Mouse (Mus musculus) hematopoietic stem cell, adult 5-6 weeks (primary cell): ENCODE results near the gene Spata16. TPM values are rescaled to one million over a fixed set of nuclear protein-coding genes. Genes with fewer than 3 reads are reported as not detected.

Experiments
- ATAC-seq, 2 experiments: fragments of 125-278 bp in 1 of 2; replicated peaks in 1 of 2; 2 replicates each; pipeline ENCODE4 v1.8.0; 2016 to 2017; ENCODE audit warnings: inconsistent platforms in 2 of 2, mild to moderate bottlenecking in 2 of 2, moderate number of reproducible peaks in 2 of 2, low read depth in 1 of 2, moderate TSS enrichment in 1 of 2; ENCODE audit not compliant: low FRiP score in 2 of 2, poor library complexity in 2 of 2, severe bottlenecking in 2 of 2, insufficient read depth in 1 of 2, low TSS enrichment in 1 of 2
- total RNA-seq: library from RNA; stranded (forward); fragments of 172-1452, 232-1000 nt; gene quantifications from 2 replicates; pipeline ENCODE4 v1.2.3, GENCODE M21; 2017

Gene Spata16
- total RNA-seq, 1 experiment from 2014 or later = not detected

DNA sequence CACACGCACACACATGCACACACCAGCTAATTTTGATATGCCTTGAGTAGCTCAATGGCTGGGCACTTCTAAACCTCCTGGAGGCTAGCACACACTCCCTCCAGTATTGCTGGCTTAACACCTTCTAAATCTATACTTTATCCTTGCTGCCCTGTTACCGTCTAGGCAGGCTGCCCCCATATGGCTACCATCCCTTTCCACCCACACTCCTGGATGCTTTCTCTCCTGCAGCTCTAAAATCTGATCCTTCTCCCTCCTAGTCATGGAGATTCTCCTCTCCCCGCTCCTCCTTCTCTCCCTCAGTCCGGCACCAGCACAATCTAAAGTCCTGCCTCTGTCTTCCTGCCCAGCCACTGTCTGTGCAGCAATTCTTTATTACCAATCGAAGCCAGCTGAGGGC, 286.0 kb downstream of the Spata16 start:
- no peak for ATAC-seq

DNA sequence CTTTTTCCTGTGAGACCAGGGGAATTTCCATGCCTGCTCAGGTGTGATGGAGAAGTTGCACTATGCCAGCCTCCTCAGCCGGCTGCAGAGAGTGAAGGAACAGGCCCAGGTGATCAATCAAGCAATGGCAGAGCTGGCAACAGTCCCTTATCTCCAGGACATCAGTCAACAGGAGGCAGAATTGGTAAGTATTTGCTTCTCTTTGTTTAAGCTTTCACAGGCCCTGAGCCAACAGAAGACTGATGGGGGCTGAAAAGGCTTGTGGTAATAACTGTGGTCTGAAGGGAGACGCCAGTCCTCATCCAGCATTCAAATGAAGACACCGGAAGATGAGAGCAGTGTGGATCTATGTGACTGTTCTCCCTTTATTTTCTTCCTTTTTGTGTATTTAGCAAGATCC, 286.8 kb downstream of the Spata16 start:
- no peak for ATAC-seq

DNA sequence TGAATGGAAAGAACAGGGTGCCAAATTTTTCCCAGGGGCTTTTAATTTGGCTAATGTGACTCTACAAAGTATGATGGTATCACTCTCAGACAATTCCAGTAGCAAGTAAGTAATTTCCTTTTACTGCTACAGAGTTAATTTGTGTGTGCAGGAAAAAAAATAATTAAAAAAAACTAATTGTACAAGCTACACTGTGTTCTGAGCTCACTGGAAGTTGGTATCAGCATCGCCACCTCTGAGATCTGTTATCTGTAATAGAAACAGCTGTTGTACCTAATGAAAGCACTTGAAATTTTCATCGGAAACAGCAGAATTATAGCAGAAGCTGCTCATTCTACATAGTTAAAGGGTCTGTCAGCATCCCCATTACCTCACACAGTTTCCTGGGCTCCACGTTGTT, 295.7 kb downstream of the Spata16 start:
- no peak for ATAC-seq

DNA sequence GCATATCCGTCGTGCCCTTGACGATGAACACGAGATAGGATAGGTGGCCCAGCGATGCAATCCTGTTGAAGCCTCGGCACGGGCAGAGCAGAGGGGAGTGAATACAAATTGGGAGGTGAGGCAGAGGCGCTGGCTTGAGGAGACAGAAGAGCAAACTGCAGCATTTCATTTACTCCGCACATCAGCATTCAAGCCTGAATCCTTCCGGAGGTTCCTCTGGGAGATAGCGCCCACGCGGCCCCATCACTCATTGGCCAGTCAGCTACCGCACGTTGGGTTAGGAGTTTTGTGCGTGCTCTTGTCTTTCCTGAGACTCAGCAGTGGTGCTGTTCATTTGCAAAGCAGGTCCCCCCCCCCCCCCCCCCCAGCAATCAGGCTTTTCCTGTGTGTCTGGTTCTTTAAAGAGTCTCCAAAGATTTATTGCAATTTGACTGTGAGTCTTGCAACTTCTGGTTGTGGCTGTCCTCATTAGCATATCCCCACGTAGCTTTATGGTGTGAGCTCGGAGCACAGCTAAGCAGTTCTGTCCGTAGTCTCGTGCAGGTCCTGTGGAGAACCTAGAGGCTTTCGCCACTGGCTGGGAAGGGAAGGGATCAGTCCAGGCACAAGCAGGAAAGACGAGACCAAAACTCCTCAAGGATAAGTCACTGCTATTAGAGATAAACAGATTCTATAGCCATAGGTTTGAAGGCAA, 299.6 kb downstream of the Spata16 start:
- no peak for ATAC-seq

DNA sequence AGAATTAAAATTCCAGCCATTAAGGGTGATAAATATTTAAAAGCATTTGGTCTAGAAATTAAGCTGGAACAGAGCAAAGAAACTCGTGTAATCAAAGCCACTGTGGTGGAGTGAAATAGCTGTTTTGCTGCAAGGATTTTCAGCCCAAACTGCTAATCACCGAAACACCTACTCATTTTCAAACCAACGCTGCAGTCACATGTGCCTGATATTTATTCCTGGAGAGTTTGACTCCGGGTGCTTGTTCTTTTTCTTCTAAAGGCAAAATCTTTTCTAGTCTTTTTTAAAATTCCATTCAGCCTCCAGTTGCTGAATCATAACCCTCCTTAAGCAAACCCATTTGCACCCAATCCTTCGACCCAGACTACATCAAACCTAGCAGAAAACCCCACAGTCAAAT, 329.4 kb downstream of the Spata16 start:
- ATAC-seq = no peak

DNA sequence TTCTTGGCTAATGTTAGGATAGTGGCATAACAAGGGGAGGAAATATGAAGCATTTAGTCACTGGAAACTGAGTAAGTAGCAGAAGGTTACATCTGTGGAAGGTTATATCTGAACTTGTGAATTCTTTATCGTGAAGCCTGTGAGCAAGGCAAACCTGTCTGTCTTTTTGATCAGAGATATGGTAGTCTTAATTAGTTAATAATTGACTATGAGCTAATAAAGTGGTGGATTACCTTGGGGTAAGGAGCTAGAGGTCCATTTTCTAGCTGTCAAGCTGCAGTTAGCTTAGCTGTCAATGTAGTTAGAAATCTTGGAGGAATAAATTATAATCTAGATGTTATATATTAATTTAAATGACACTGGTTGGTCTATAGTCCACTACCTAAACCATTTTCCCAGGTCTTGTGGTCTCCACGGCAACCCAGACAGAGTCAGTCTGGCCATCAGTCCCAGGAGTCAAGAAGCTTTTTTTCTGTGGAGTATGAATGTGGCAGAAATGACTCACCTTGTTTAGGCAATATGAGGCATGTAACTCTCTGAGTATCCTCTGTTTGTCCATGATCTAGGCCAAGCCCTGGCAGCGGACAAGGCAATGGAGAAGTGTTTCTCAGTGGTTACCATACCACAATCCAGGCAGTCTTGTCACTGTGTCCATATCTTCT, 331.6 kb downstream of the Spata16 start:
- ATAC-seq = no peak

DNA sequence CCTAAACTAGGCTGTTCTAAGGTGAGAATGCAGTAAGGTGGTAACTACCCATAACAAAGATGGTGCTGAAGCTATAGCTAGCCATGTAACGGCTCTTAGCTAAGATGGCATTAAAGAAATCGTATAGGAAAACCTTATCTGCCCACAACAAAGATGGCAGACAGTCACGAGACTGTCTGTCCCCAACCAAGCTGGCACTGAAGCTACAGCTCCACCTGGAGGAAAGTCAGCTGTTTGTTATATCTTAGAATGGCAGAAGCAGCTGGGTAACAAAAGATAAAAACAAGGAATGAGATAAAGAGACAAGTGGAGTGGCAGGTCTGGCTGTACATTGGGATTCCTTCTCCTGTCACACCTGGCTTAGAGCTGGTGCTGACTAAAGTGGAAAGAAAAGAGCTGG, 333.1 kb downstream of the Spata16 start:
- ATAC-seq = no peak

DNA sequence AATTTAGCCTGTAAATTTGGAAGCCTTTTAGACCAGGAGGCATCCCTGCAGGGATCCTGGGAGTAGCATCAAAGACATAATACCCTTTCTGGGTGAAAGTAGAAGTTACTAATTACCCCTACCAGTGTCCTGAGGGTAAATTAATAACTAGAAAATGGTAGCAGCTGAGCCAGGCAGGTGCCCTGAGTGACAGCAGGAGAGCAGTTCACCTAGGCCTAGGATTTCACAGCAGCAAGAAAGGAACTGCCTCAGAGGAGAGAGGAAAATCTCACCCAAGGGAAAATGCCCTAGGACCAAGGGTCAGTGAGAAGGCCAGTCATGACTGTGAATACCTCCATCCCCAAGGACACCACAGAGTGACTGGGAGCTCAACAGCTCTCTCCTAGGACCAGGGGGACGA, 333.9 kb downstream of the Spata16 start:
- ATAC-seq = no peak

DNA sequence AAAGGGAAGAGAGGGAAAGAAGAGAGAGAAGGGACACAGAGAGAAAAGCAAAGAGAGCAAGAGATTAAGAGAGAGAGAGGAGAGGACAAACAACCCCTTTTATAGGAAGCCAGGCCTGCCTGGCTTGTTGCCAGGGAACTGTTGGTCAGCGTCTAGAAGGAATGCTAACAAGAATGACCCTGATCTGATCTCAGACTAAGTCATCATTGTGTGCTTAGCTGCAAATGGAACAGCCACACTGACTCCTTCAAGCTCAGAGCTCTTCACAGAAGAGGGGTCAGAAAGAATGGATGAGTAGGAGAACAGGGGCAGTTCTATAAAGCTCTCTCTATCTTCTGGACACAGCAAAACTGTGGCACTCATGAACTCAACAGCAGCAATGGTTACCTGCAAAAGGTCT, 334.7 kb downstream of the Spata16 start:
- ATAC-seq = no peak

DNA sequence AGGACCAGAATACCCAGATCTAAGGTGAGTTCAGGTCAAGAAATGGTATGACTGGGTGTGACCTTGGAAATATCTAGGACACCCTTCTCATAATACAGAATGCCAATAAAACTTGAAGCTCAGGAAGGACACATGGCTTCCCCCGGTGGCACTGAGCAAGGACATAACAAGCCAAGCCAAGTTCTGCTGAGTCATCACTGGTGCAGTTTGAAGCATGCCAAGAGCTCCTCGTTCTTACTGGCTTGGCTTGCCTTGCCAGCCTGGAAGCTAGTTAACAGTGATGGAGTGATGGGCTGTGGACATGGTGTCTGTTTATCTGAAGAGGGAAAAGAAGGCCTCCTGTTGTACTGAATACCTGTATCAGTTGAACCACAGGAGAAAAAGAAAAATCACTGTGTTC, 342.2 kb downstream of the Spata16 start:
- ATAC-seq = no peak

DNA sequence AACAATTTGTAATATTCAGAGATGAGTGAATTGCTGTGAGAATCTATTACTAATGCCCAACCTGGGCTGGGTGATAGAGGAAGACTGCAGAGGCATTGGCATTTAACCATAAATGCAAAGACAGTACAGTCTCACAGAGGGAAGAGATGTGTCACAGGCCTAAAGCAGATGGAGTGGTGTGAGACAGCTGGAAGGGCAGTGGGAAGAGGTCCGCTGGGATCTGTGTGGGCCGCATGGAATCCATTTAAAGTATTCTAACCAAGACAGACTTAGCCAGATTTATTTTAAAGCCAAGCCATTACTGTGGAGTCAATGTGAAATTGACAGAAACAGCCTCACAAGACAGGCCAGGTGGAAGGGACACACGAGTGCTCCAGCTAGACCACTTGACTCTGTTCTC, 343.0 kb downstream of the Spata16 start:
- ATAC-seq = no peak

DNA sequence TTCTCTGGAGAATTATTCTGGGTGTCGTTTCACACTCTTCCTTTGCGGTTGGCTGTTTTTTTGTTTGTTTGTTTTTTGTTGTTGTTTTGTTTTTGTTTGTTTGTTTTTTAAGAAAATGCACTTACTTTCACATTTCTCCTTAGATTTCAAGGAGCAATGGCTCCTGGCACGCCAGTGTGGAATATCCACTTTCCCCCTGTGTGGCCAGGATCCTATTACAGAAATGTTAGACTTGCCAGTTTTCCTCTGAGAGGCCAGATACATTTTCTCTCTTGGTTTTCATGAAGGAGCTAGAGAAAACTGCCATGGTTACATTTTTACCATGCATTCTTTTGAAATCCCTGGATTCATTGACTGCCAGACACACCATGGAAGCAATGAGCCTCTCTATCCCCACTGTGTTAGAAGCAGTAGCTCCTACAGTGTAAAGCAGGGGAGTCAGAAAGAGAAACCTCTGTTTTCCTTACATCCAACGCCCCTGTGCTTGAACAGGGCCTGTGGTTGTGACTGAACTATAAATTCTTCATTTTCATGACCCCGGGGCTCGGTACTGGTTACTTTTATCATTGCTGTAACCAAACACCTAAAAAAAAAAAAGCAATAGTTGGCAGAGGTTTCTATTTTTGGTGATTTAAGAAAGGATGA, 344.7 kb downstream of the Spata16 start:
- no peak for ATAC-seq

DNA sequence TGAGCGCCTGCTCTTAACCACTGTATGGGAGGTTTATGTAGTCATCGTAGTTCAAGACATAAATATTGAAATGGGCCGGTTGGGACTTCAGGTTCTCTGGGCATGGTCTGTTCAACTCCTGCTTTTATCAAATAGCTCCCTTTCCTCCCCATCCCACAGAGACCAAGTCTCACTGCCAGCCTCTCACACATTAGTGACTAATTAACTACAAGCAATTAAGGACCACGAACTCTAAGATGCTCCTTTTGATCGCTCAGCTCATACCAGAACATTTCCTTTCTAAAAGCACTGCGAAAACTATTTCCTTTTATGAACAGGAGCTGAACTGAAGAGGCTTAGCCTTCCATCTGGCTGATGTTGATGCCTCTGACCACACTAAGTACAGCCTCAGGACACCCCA, 346.3 kb downstream of the Spata16 start:
- ATAC-seq = no peak

DNA sequence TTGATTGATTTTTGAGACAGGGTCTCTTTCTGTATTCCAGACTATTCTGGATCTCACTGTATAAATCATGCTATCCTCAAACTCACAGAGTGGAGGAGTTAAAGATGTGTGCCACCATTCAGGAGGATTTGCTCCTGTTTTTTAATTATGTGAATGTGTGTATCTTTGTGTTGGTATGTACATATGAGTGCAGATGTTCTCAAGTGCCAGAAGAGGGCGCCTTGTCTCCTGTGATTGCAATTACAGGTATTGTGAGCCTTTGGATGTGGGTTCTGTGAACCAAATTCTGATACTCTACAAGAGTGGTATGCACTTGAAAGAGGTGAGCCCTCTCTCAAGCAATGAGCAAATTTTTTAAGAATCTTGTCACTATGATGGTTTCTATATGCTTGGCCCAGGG, 369.4 kb downstream of the Spata16 start:
- no peak for ATAC-seq

DNA sequence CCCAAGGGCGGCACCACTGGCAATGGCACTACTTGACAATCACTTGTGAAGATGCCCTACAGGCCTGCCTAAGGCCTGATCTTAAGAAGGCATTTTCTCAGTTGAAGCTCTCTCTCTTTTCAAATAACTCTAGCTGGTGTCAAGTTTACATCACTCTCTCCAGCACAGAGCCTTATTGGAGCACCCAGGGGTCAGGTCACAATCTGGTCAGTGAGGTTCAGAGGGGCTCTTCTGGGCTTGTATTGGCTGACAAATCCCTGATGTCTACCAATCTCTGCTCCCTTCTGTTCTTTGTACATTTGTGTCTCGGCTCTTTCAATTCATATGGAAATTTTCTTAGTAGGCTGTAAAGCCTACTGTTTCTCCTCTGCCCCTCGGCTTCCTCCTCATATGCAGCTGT, 390.5 kb downstream of the Spata16 start:
- no peak for ATAC-seq

DNA sequence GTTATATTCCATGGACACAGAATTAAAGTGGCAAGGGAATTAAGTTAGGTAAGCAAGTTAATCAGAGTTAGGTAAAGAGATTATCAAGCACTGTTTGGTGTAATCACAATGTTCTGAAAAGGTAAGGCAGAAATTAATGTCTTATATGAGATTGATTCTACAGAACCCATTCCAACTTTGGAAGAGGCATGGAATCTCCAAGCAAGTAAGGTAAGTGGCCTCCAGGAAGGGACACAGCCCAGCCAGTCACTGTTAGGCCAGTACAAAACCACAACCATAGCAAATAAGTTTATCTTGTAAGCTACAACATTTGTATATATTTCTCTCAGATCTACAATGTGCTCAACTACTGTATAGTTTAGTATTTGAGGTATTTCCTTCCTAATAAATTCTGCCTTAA, 391.1 kb downstream of the Spata16 start:
- no peak for ATAC-seq

DNA sequence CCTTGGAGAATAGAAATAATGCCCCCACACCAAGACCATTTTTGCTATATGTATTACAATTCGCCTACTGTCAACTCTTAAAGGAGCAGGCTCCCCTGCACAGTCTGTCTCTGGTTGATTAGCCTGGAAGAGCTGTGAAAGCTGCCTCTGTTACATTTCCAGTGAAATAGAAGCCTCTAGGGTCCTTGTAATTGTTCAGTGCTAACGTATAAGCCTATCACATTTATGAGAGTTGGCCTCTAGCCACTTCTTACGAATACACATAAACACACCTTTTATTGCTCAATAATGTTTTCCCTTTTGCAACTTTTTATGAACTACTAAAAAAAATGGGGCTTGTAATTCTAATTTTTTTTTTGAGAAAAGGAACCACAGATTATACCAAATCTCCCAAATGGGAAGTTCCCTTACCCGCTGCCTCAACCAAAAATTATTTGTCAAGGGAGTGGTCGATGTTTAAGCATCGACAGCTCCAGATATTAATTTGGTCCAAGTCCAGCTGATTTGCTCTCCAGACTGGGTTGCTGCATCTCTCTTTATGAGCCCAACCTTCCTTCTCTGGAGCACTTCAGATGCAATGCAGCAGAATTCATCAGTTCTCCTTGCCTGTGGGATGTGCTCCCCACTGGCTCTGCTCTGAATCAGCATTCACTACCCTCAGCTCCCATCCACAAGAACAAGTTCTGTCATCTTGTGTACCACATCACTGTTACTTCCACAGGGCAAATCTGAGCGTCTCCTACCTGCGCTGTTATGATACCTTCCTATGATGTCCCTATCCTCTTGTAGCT, 392.8 kb downstream of the Spata16 start:
- ATAC-seq = no peak
